Mouse (Mus musculus) liver, postnatal 0 days (tissue): ENCODE measurements around the gene Zfp607a.

Experiments
- CTCF ChIP-seq: sonication (generic); IDR thresholded peaks from 2 replicates; pipeline ENCODE4 v1.5.1; 2016; ENCODE audit warnings: antibody characterized with exemption, low read depth
- EP300 ChIP-seq: IDR thresholded peaks from 2 replicates; pipeline ENCODE4 v1.6.1; 2016; ENCODE audit warnings: antibody characterized with exemption, low read depth, mild to moderate bottlenecking

DNA sequence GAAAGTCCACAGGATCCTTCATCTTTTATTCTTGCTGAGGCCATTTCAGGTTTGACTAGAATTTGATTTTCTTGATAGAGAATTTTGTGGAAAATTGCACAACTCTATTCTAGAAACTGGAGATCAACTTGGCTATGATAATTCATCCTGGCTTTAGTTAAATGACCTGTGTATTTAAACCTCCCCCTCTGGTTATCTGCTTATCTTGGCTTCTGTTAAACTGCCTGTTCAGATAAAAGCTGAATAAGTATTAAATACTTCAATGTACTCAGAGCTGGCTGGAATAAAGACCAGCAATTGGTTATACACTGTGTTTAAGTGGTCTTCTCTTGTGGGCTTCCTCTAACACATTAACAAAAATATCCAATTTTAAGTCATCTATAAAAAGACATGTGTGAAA is 34.7 kb upstream of the Zfp607a start:
- TF ChIP-seq CTCF (no peak), EP300 (no peak)
